Mouse (Mus musculus): ENCODE results near the gene Figla.

DNA sequence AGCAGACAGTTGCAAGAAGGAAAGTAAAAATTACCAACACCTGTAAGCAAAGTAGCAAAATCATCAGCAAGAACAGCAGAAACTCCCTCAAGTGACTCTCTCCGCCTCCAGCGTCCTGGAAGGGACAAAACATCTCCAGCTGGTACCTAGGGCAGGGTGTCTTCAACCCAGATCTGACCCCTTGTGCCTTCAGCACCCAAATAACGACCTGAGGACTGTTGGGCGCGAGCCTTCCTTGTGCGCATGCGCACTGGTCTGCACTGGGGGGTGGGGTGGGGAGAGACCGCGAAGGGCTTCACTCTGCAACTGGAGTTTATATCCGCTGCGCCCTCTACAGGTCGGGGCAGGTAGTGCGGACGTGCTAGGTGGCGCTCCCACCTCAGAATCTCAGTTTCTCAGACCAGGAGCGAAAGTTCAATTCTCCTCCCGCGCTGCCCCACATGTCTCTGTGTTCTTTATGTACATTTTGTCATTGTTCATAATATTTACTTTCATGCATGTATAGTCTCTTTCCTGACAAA, 12.5 kb upstream of the Figla start:
- peak; percentile 68 for TF ChIP-seq CTCF (IDR thresholded peaks at IDR 0.05; ENCODE audit: control insufficient read depth, insufficient read depth, low read length)
- no peak for TF ChIP-seq POLR2A (IDR thresholded peaks at IDR 0.05; ENCODE audit: borderline replicate concordance, control insufficient read depth, low read depth, low read length)
